Mouse (Mus musculus) embryonic facial prominence, embryonic 11.5 days (tissue): ENCODE data around the gene Hba-a2. TPM values are rescaled to one million over a fixed set of nuclear protein-coding genes. Genes with fewer than 3 reads are reported as not detected.
A peak's percentile ranks its signal among the peaks of the same experiment; 100 is the strongest.
"Not testable (repeated sequence)": the region's sequence is repeated elsewhere in the genome, so short reads cannot be mapped to it uniquely, and the experiment has no call there.

ENCODE experiments used
- ATAC-seq: fragments of 200-750 bp; cut with Nextera tagmentation; replicated peaks from 2 replicates; pipeline ENCODE4 v1.8.0; 2017; ENCODE audit warnings: low read depth; ENCODE audit not compliant: insufficient number of reproducible peaks, low FRiP score, low TSS enrichment
- DNase-seq: peaks from one replicate; pipeline ENCODE4 v3.0.0-alpha.2; 2015; ENCODE audit warnings: low spot score
- H3K27ac ChIP-seq: fragments of 300-500 bp; sonication (generic); replicated peaks from 2 replicates; pipeline ENCODE4 v1.5.1; 2014; ENCODE audit warnings: mild to moderate bottlenecking, low read depth, low read length, control low read depth
- H3K27me3 ChIP-seq: fragments of 300-500 bp; sonication (generic); 2 replicates; pipeline ENCODE4 v1.6.1; 2014; ENCODE audit warnings: mild to moderate bottlenecking, low read length, moderate library complexity, mixed read lengths; ENCODE audit not compliant: control insufficient read depth, insufficient read depth
- H3K36me3 ChIP-seq: fragments of 300-500 bp; sonication (generic); replicated peaks from 2 replicates; pipeline ENCODE4 v1.6.1; 2014; ENCODE audit warnings: low read depth, mild to moderate bottlenecking, low read length, moderate library complexity, mixed read lengths; ENCODE audit not compliant: control insufficient read depth, insufficient read depth
- H3K4me1 ChIP-seq: fragments of 300-500 bp; sonication (generic); 2 replicates; pipeline ENCODE4 v1.6.1; 2014; ENCODE audit warnings: low read length, mixed read lengths; ENCODE audit not compliant: control insufficient read depth, insufficient read depth
- H3K4me2 ChIP-seq: fragments of 300-500 bp; sonication (generic); 2 replicates; pipeline ENCODE4 v1.6.1; 2014; ENCODE audit warnings: low read depth, mild to moderate bottlenecking, control low read depth, low read length, moderate library complexity
- H3K4me3 ChIP-seq: fragments of 300-500 bp; sonication (generic); 2 replicates; pipeline ENCODE4 v1.5.1; 2014; ENCODE audit warnings: low read depth, low read length, control low read depth
- H3K9ac ChIP-seq: fragments of 300-500 bp; sonication (generic); replicated peaks from 2 replicates; pipeline ENCODE4 v1.6.1; 2014; ENCODE audit warnings: mild to moderate bottlenecking, control low read depth, low read length
- H3K9me3 ChIP-seq: fragments of 300-500 bp; sonication (generic); replicated peaks from 2 replicates; pipeline ENCODE4 v1.6.1; 2016; ENCODE audit warnings: mild to moderate bottlenecking, low read length, inconsistent platforms, mixed read lengths; ENCODE audit not compliant: control insufficient read depth
- WGBS: fragments of 180-500 bp; shearing (Covaris S2); extraction: QIAGEN DNeasy Blood & Tissue Kit; methylation state at CpG from one replicate; pipeline ENCODE4 v1.1.7; 2014; 5-methylcytosine and 5-hydroxymethylcytosine counted together
- polyA plus RNA-seq: library from polyadenylated mRNA; unstranded; fragments of >200 nt; fragmentation: Nextera tagmentation; extraction: Ambion mirVana; gene quantifications from 2 replicates; pipeline ENCODE4 v1.2.1, GENCODE M21; 2014

Gene Hba-a2
- polyA plus RNA-seq, 1 experiment from 2014 or later: 4,574 TPM

DNA sequence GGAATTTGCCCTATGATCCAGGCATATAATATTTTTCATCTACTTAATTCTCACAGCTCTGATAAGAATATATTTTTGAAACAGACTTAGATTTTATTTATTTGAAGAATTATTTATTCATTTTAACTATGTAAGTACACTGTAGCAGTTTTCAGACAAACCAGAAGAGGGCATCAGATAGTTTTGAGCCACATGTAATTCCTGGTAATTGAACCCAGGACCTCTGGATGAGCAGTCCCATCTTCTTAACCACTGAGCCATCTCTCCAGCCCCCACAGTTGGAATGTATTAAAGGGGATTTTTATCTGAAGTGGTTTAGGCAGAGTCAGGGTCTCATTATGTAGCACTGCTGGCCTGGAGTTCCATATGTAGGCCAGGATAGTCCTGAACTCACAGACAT lies 10.4 kb upstream of the Hba-a2 start:
- H3K27ac ChIP-seq, DNase-seq, H3K4me2 ChIP-seq, H3K4me1 ChIP-seq, H3K4me3 ChIP-seq, H3K9me3 ChIP-seq, H3K9ac ChIP-seq, H3K27me3 ChIP-seq, H3K36me3 ChIP-seq, ATAC-seq: not testable (repeated sequence)

DNA sequence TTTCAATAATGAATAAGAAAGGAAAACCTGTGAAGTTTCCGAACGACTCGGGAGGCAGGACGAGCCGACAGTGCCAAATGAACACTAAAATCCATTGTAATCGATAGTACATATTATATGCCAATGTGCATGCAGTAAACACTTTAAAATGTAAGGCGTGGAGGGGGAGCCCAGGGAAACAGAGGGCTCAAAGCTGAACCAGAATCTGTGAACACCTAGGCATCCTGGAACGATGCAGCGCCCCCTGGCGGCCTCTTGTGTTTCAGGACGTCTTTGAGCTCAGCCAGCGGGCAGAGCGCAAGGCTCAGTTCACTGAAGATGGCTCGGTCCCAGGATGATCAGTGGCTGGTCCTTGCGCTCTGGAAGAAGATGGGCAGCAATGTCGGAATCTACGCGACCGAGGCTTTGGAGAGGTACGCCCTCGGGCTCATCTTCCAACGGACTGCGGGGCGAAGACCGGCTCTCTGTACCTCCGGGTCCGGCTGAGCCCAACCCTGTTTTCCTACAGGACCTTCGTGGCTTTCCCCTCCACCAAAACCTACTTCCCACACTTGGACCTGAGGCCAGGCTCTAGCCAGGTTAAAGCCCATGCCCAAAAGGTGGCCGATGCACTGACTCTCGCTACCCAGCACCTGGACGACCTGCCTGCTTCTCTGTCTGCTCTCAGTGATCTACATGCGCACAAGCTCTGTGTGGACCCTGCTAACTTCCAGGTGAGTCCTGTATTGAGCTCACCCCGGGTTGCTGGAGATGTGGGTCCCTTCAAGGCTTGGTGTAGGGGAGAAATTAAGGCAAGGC lies 9.4 kb upstream of the Hba-a2 start, which contains the start of gene Hbq1b:
Gene Hbq1b, plus strand, starts transcription at position 271 of the 798 bp plus-strand sequence.
- H3K4me2 ChIP-seq: peak within 1 kb of the TSS; percentile 32; the same call in 1 of the 2 replicates
- H3K4me1 ChIP-seq, H3K36me3 ChIP-seq, H3K27me3 ChIP-seq, H3K9me3 ChIP-seq, H3K27ac ChIP-seq, H3K9ac ChIP-seq: not testable (repeated sequence)
- WGBS: 21% methylated on average over 30 of the region's 33 CpGs
- DNase-seq (peak; percentile 71), ATAC-seq (peak; percentile 79)
- H3K4me3 ChIP-seq: peak within 1 kb of the TSS; percentile 15; the same call in 1 of the 2 replicates

DNA sequence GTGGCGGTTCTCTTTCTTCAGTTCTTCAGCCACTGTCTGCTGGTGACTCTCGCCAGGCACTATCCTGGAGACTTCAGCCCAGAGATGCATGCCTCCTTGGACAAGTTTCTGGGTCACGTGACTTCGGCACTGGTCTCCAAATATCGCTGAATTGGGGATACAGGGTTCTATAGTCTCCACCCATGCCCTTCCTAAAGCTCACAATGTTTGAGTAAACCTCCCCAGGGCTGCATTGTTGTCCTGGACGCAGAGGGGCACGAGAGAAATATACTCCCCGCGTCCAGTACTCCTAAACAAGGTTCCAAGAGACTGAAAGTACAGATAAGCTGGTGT lies 8.8 kb upstream of the Hba-a2 start:
- ATAC-seq: 0 out of 2 replicates have a peak, but pooled peaks have one; percentile 26
- no peaks in the 10 kb centered on the region for H3K4me1 ChIP-seq
- H3K4me3 ChIP-seq: no peak overlapping the region
- H3K27ac ChIP-seq: no peak overlapping the region
- H3K9ac ChIP-seq: no peak overlapping the region; the same call in 1 of the 2 replicates
- no peaks in the 10 kb centered on the region for H3K27me3 ChIP-seq
- WGBS: 68% methylated on average over 9 of the region's 9 CpGs
- no peaks in the 10 kb centered on the region for H3K9me3 ChIP-seq
- no peak overlapping the region; the same call in 1 of the 2 replicates for H3K4me2 ChIP-seq
- no peak for DNase-seq
- H3K36me3 ChIP-seq: no peaks in the 10 kb centered on the region

DNA sequence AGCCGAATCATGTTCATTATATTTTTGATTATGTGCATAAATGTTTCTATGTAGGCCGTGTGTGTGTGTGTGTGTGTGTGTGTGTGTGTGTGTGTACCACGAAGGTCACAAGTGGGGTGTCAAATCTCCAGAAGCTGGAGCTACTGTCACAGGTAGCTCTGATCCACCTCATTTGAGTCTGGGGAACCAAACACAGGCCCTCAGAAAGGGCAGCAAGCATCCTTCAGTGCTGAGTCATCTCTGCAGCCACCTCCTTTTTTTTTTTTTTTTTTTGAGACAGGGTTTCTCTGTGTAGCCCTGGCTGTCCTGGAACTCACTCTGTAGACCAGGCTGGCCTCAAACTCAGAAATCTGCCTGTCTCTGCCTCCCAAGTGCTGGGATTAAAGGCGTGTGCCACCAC lies 3.5 kb upstream of the Hba-a2 start:
- not testable (repeated sequence) for H3K4me2 ChIP-seq, H3K4me3 ChIP-seq, H3K27me3 ChIP-seq, H3K9ac ChIP-seq, H3K36me3 ChIP-seq, H3K4me1 ChIP-seq, H3K9me3 ChIP-seq, DNase-seq, ATAC-seq
- 0 out of 2 replicates have a peak overlapping the region, but pooled peaks have one; percentile 20 for H3K27ac ChIP-seq
- 74% methylated on average over 4 of the region's 4 CpGs for WGBS

DNA sequence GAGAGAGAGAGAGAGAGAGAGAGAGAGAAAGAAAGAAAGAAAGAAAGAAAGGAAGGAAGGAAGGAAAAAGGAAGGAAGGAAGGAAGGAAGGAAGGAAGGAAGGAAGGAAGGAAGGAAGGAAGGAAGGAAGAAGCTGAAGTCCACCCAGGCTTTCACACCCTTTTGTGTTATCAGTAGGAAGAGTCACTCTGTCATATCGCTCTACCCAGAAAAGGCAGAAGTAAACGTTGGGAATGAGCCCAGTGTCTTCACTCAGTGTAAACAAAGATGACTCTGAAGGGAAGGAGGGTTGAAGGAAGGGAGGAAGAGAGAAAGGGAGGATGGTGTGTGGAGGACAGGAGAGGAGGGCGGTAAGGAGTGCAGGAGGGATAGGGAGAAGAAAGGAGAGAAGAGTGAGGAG lies 2.8 kb upstream of the Hba-a2 start:
- H3K9me3 ChIP-seq, H3K9ac ChIP-seq, H3K27ac ChIP-seq, H3K4me2 ChIP-seq, H3K27me3 ChIP-seq, ATAC-seq, H3K4me3 ChIP-seq, DNase-seq, H3K4me1 ChIP-seq, H3K36me3 ChIP-seq: not testable (repeated sequence)
- WGBS: 77% methylated on average over 3 of the region's 3 CpGs

DNA sequence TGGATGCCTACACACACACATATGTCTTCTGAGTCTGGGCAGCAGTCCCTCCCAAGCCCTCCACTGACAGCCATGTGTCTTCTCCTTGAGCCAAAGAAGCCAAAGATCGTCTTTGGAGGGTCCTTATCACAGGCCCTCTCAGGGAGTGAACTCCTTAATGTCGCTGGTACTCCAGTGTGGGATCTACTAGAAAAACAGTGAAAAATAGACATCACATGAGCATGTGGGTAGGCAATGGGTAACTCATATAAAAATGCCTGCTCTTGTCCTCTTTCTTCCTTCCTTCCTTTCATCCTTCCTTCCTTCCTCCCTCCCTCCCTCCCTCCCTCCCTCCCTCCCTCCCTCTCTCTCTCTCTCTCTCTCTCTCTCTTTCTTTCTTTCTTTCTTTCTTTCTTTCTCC lies 1.1 kb downstream of the Hba-a2 start:
- H3K4me1 ChIP-seq, H3K9ac ChIP-seq, H3K36me3 ChIP-seq, H3K27ac ChIP-seq, H3K27me3 ChIP-seq, H3K4me2 ChIP-seq, H3K9me3 ChIP-seq, H3K4me3 ChIP-seq, DNase-seq, ATAC-seq: not testable (repeated sequence)
- 65% methylated on average over 2 of the region's 2 CpGs for WGBS

DNA sequence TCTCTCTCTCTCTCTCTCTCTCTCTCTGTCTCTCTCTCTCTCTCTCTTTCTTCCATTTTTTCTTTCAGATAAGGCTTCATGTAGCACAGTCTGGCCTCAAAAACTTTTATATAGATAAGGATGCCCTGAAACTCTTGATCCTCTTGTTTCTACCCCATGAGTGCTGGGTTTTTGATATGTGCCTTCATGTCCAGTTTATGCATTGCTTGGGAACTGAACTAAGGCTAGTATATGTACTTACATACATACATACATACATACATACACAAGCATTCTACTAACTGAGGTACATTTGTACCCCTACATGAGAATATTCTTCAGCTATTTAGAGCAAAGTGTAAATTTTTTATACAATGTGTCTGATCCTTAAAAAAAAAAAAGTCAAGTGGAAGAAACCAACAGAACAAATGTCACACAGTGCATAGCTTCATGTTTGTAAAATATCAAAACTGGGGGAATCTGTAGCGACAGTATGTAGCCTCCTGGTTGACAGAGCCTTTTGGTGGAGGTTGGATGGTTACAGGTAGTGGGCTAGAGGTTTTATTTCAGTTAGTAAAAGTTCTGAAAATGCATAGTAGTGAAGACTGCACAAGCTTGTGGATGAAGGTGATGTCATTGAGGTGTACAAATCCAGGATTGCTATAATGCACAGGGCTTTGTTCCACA lies 1.7 kb downstream of the Hba-a2 start:
- no peak for DNase-seq
- no peak overlapping the region for H3K27ac ChIP-seq
- WGBS: 88% methylated on average over 1 of the region's 1 CpGs

DNA sequence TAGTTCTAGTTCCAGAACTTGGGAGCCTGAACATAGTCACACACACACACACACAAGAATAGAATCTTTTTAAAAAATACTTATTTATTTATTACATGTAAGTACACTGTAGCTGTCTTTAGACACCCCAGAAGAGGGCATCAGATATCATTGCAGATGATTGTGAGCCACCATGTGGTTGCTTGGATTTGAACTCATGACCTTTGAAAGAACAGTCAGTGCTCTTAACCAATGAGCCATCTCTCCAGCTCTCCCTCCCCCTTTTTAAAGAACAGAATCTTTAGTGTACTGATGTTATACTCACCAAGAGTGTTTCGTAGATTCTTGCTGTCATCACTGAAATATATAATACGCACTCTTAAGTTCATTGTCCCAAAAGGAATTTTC lies 2.2 kb downstream of the Hba-a2 start:
- H3K27ac ChIP-seq: no peak overlapping the region
- ATAC-seq (no peak), DNase-seq (no peak)
- no peak overlapping the region for H3K4me2 ChIP-seq
- no peaks in the 10 kb centered on the region for H3K4me1 ChIP-seq
- H3K4me3 ChIP-seq: no peak overlapping the region
- 97% methylated on average over 2 of the region's 2 CpGs for WGBS
- no peaks in the 10 kb centered on the region for H3K27me3 ChIP-seq
- H3K36me3 ChIP-seq: no peaks in the 10 kb centered on the region
- H3K9ac ChIP-seq: no peak overlapping the region
- H3K9me3 ChIP-seq: no peaks in the 10 kb centered on the region

More for the DNA sequence above, 1.7 kb downstream of the Hba-a2 start:
- Histone ChIP-seq H3K9me3 (no peaks in the 10 kb centered on the region), H3K36me3 (no peaks in the 10 kb centered on the region), H3K27me3 (no peaks in the 10 kb centered on the region), H3K4me2 (no peak overlapping the region), H3K4me3 (no peak overlapping the region), H3K9ac (no peak overlapping the region), H3K4me1 (no peaks in the 10 kb centered on the region)
- ATAC-seq: no peak
